Mouse (Mus musculus): ENCODE results near the gene Tmem39b.

DNA sequence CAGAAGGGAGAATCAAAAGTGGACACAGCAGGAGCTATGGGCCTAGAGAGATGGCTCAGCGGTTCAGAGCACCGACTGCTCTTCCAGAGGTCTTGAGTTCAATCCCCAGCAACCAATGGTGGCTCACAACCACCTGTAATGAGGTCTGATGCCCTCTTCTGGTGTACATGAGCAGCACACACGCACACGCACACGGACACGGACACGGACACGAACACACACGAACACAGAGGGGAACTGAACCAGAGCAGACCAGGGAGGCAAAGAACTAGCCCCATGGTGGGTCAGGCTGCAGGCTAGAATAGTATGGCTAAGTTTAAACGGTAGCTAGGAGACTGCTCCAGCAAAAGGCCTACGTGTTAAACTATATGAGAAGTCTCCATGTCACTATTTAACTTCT, 14.8 kb downstream of the Tmem39b start:
- TF ChIP-seq CTCF (IDR thresholded peaks at IDR 0.05; ENCODE audit: extremely low read depth, insufficient read depth, low read length) (no peak), POLR2A (IDR thresholded peaks at IDR 0.05; ENCODE audit: extremely low read depth, insufficient read depth, low read length) (no peak)
